Mouse (Mus musculus) neural tube, embryonic 15.5 days (tissue): ENCODE measurements around the gene Nlgn2. TPM values are rescaled to one million over a fixed set of nuclear protein-coding genes. Genes with fewer than 3 reads are reported as not detected.

ENCODE experiments used
- ATAC-seq: fragments of 200-750 bp; cut with Nextera tagmentation; 2 replicates; pipeline ENCODE4 v1.8.0; 2017; ENCODE audit warnings: mild to moderate bottlenecking, moderate TSS enrichment, moderate library complexity; ENCODE audit not compliant: low FRiP score
- H3K27ac ChIP-seq: fragments of 300-500 bp; sonication (generic); replicated peaks from 2 replicates; pipeline ENCODE4 v1.5.1; 2015; ENCODE audit warnings: mild to moderate bottlenecking, inconsistent platforms
- H3K27me3 ChIP-seq: fragments of 300-500 bp; sonication (generic); replicated peaks from 2 replicates; pipeline ENCODE4 v1.6.1; 2015; ENCODE audit warnings: inconsistent platforms
- H3K36me3 ChIP-seq: fragments of 300-500 bp; sonication (generic); 2 replicates; pipeline ENCODE4 v1.6.1; 2015; ENCODE audit warnings: inconsistent platforms
- H3K4me1 ChIP-seq: fragments of 300-500 bp; sonication (generic); 2 replicates; pipeline ENCODE4 v1.6.1; 2015; ENCODE audit warnings: inconsistent platforms
- H3K4me2 ChIP-seq: fragments of 300-500 bp; sonication (generic); 2 replicates; pipeline ENCODE4 v1.6.1; 2015; ENCODE audit warnings: inconsistent platforms, mild to moderate bottlenecking, moderate library complexity
- H3K4me3 ChIP-seq: fragments of 300-500 bp; sonication (generic); replicated peaks from 2 replicates; pipeline ENCODE4 v1.5.1; 2015; ENCODE audit warnings: mild to moderate bottlenecking, inconsistent platforms
- H3K9ac ChIP-seq: fragments of 300-500 bp; sonication (generic); replicated peaks from 2 replicates; pipeline ENCODE4 v1.6.1; 2015; ENCODE audit warnings: mild to moderate bottlenecking, inconsistent platforms
- H3K9me3 ChIP-seq: fragments of 300-500 bp; sonication (generic); replicated peaks from 2 replicates; pipeline ENCODE4 v1.6.1; 2016; ENCODE audit warnings: inconsistent platforms
- WGBS: fragments of 180-500 bp; shearing (Covaris S2); methylation state at CpG from one replicate; pipeline ENCODE4 v1.1.7; 2015; ENCODE audit warnings: mixed read lengths; 5-methylcytosine and 5-hydroxymethylcytosine counted together
- polyA plus RNA-seq: library from polyadenylated mRNA; unstranded; fragments of >200 nt; fragmentation: Nextera tagmentation; extraction: Ambion mirVana; gene quantifications from 2 replicates; pipeline ENCODE4 v1.2.1, GENCODE M21; 2015

The Nlgn2 gene
- polyA plus RNA-seq, 1 experiment from 2014 or later: 21.4 TPM

DNA sequence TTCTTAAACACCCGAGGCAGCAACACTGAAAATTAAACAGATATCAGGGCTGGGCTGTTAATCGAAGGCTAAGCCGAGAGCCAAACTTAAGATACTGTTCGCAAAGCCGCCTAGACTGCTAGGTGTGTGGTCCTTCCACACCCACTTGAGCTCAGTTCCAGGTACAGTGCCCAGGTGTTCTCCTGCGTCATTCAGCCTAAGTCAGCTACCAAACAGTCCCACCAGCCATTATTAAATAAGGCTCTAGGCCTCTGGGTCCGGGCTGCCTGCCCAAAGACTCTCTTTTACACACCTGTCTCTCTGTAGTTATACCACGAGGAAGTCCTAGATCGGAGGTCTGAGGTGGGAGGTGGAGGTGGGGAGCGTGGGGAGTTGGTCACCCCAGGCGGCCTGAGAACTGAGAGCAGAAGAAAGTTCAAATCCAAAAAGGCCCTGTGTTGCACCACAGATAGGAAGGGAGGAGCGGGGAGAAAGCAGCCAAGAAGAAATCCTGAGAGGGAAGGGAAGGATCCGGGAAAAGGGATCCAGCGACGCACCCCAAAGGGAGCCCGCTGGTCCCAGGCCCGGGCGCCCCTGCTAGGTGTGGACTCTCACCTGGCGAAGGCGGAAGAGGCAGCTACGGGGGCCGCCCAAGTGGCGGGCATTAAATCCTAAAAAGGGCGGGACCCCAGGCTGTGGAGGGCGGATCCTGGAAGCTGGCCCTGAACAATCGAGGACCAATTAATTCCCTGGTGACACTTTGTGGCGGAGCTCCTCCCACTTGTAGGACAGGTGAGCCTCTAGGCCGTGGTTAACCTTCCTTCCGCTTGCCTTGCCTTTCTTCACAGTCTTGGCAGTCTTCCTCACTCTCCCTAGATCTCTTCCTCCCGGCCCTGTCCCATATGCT lies 20.8 kb upstream of the Nlgn2 start, which contains the start of gene Tnk1:
Gene Tnk1, minus strand, starts transcription at position 618 of the 886 bp plus-strand sequence.
- ATAC-seq: no peak
- WGBS: 20% methylated on average over 30 of the region's 30 CpGs
- Histone ChIP-seq H3K27ac (no peak within 1 kb of the TSS), H3K9ac (no peak within 1 kb of the TSS), H3K4me1 (peaks cover 6% of the 10 kb centered on the region; the same call in 1 of the 2 replicates), H3K4me2 (no peak within 1 kb of the TSS), H3K36me3 (no peaks in the 10 kb centered on the region), H3K9me3 (no peaks in the 10 kb centered on the region), H3K27me3 (peaks cover 20% of the 10 kb centered on the region), H3K4me3 (no peak within 1 kb of the TSS)

DNA sequence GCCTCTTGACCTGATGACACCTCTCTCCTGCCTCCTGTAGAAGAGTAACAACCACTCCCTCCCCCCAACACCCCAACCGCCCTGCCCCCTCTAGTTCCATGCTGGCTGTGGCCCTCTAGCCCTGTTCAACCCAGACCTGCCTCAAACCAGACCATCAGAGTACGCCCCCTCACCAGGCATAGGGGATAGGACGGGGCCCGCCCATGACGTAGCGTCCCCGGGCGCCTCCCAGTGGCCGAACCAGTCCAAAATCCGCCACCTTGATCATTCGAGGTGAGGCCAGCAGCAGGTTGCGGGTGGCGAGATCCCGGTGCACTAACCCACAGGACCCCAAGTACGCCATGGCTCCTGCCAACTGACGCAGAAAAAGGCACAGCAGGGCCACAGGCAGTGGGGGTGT lies 17.8 kb upstream of the Nlgn2 start:
- Histone ChIP-seq H3K9ac (no peak overlapping the region), H3K36me3 (peaks cover 18% of the 10 kb centered on the region), H3K4me1 (peaks cover 8% of the 10 kb centered on the region), H3K4me3 (no peak overlapping the region), H3K9me3 (no peaks in the 10 kb centered on the region), H3K4me2 (no peak overlapping the region), H3K27me3 (peaks cover 20% of the 10 kb centered on the region), H3K27ac (no peak overlapping the region)
- WGBS: 30% methylated on average over 16 of the region's 16 CpGs
- no peak for ATAC-seq

DNA sequence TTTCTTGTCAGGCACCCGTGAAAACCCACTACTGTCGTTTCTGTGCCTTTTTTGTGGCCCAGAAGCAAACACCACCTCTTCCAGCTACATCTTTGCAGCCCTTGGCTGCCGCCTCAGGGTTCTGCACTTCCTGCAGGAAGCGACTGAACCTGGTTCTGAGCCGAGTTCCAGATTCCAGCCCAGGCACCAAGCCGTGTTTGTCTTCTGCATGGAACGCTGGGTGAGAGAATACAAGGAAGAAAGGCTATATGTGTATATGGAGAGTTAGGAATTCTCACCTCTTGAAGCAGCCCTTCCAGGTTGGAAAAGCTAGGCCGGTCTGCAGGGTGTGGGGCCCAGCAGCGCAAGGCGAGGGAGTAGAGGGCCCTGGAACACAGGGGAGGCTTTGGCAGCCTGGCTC lies 17.1 kb upstream of the Nlgn2 start:
- Histone ChIP-seq H3K4me3 (no peak overlapping the region), H3K4me1 (peaks cover 10% of the 10 kb centered on the region), H3K27ac (no peak overlapping the region), H3K36me3 (peaks cover 24% of the 10 kb centered on the region), H3K9me3 (no peaks in the 10 kb centered on the region), H3K9ac (no peak overlapping the region), H3K27me3 (peaks cover 20% of the 10 kb centered on the region), H3K4me2 (no peak overlapping the region)
- 92% methylated on average over 10 of the region's 10 CpGs for WGBS
- ATAC-seq: no peak

DNA sequence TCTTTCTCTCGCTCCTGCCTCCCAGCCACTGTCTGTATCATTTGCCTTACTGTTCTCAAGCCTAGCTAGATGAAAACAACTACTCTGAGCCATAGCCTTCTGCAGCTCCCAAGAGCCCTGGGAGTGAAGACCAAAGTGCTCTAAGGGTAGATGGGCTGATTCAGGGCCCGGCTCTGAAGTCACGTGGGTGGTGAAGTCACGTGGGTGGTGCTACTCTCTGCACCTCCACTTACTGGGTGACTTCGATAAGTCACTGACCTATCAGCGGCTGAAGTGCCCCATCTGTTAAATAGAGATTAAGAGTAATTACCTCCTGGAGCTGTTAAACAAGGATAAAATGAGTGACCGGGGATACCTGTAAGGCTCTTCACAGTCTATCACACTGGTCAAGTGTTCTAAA lies 16.4 kb upstream of the Nlgn2 start:
- Histone ChIP-seq H3K27ac (no peak overlapping the region), H3K36me3 (peaks cover 31% of the 10 kb centered on the region), H3K9me3 (no peaks in the 10 kb centered on the region), H3K27me3 (peaks cover 16% of the 10 kb centered on the region), H3K4me2 (no peak overlapping the region), H3K4me1 (peaks cover 10% of the 10 kb centered on the region), H3K4me3 (no peak overlapping the region), H3K9ac (no peak overlapping the region)
- WGBS: 74% methylated on average over 7 of the region's 7 CpGs
- ATAC-seq: no peak

DNA sequence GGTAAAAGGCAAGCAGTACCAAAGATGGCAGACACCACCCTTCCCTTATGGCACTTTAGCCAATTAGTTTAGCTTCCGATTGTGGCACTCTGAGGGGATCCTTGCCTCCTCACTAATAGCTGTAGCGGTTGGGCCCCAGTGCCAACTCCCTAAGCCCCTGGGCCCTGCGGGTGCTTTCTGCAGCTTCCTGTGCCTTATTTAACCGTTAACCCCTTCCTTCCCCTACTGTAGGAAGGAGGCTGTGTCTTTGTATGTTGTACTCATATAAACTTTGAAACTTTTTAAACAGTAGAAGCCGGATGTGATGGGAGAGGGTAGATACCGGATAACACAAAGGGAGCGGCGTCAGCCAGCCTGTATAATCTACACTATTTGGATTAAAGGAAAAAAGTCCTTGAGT lies 13.2 kb upstream of the Nlgn2 start:
- 73% methylated on average over 8 of the region's 8 CpGs for WGBS
- peaks cover 40% of the 10 kb centered on the region for H3K36me3 ChIP-seq
- ATAC-seq: no peak
- H3K27ac ChIP-seq: no peak overlapping the region
- H3K4me1 ChIP-seq: peaks cover 31% of the 10 kb centered on the region
- no peaks in the 10 kb centered on the region for H3K9me3 ChIP-seq
- H3K9ac ChIP-seq: no peak overlapping the region
- H3K4me2 ChIP-seq: no peak overlapping the region
- no peaks in the 10 kb centered on the region for H3K27me3 ChIP-seq
- no peak overlapping the region for H3K4me3 ChIP-seq

DNA sequence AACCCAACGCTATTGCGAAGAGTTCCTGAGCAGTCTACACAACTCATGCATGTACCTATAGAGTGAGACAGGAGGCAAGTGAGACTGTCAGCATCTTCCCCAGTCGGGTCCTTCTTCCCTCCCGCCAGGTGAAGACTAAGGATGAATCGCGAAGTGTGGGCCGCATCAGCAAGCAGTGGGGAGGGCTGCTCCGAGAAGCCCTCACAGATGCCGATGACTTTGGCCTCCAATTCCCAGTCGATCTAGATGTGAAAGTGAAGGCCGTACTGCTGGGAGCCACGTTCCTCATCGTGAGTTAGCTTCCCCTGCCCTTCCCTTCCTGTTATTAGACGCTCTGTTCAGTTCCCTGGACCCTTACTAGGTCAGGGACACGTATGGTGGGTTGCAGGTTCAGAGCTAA lies 12.3 kb upstream of the Nlgn2 start:
- H3K9ac ChIP-seq: no peak overlapping the region
- H3K27ac ChIP-seq: no peak overlapping the region
- H3K9me3 ChIP-seq: no peaks in the 10 kb centered on the region
- H3K4me3 ChIP-seq: no peak overlapping the region
- WGBS: 92% methylated on average over 15 of the region's 15 CpGs
- peaks cover 40% of the 10 kb centered on the region for H3K36me3 ChIP-seq
- ATAC-seq: no peak
- peaks cover 33% of the 10 kb centered on the region for H3K4me1 ChIP-seq
- no peak overlapping the region for H3K4me2 ChIP-seq
- H3K27me3 ChIP-seq: no peaks in the 10 kb centered on the region

DNA sequence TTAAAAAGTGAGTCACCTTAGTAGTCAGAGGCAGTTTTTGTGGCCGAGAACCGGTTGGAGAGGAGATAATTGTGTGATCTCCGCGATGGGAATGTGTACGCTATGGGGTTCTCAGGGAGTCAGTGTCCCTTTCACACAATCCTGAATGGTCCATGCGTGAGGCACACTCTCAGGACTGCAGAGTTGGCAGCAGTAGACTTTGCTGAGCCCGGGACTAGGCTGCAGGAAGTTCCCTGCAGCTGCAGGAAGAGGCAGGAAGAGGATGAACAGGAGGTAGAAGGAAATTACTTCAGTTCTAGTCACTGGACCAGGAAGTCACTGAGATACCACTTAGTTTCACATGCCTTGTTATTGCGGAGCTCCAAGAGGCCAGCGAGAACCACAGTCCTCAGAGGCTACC lies 11.5 kb upstream of the Nlgn2 start:
- Histone ChIP-seq H3K9me3 (no peaks in the 10 kb centered on the region), H3K36me3 (peaks cover 40% of the 10 kb centered on the region), H3K27me3 (no peaks in the 10 kb centered on the region), H3K4me3 (no peak overlapping the region), H3K4me1 (peaks cover 33% of the 10 kb centered on the region), H3K9ac (no peak overlapping the region), H3K4me2 (no peak overlapping the region), H3K27ac (no peak overlapping the region)
- 90% methylated on average over 9 of the region's 9 CpGs for WGBS
- no peak for ATAC-seq

DNA sequence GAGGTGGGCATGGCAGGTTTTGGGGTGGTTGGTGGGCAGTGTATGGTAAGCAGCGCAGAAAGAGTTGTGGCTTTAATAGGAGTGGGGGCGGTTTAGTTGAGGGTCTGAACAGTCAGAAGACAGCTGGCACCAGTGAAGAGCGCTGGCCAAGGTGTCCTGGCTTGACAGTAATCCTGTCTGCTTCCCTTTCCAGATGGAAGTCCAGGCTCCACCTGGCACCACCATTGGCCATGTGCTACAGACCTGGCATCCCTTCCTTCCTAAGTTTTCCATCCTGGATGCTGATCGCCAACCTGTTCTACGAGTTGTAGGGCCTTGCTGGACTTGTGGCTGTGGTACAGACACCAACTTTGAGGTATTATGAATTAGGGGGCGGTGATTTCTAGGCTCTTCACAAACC lies 10.4 kb upstream of the Nlgn2 start:
- 95% methylated on average over 6 of the region's 6 CpGs for WGBS
- ATAC-seq: no peak
- Histone ChIP-seq H3K9ac (peak overlapping the region; percentile 81; the same call in 1 of the 2 replicates), H3K36me3 (peaks cover 40% of the 10 kb centered on the region), H3K27ac (no peak overlapping the region), H3K4me2 (peak overlapping the region; percentile 85), H3K4me1 (peaks cover 33% of the 10 kb centered on the region), H3K27me3 (no peaks in the 10 kb centered on the region), H3K9me3 (no peaks in the 10 kb centered on the region), H3K4me3 (peak overlapping the region; percentile 66)

DNA sequence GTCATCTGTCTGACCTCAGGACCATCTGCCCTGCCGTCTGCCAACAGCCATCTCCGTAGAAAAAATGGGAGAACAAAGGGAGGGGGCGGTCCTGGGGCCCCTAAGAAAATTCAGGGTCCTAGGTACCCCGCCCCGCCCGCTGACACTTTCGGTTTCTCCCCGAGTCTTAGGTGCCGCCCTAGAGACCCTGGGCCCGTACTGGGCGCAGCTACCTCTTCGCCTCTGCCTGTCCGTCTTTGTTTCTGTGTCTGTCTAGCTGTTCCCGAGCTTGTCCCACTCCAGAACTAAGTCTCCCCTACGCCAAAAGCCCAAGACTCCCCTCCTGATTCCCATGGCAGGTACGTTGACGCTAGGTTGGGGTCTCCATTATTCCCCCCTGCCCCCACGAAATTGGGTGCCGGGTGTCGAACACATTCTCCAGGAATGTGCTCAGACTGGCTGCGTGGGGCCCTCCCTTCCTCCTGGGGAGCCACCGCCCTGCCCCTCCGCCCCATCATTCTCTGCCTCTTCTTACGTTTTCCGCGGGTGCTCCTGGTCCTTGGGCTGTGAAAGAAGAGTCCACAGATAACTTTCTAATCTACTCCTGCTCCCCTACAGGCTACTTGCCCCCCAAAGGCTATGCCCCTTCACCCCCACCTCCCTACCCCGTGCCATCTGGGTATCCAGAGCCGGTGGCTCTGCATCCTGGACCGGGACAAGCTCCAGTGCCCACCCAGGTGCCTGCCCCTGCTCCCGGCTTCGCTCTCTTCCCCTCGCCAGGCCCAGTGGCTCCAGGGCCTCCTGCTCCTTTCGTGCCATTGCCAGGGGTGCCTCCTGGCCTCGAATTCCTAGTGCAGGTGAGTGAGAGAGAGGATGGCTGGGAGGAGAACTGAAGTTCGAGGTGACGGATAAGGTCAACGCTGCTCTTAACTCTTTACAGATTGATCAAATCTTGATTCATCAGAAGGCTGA lies 9.4 kb upstream of the Nlgn2 start:
- 11% methylated on average over 34 of the region's 37 CpGs for WGBS
- Histone ChIP-seq H3K4me3 (peak overlapping the region; percentile 66), H3K27ac (peak overlapping the region; percentile 93), H3K4me2 (peak overlapping the region; percentile 85), H3K4me1 (peaks cover 33% of the 10 kb centered on the region), H3K36me3 (peaks cover 38% of the 10 kb centered on the region), H3K9me3 (no peaks in the 10 kb centered on the region), H3K9ac (peak overlapping the region; percentile 81), H3K27me3 (no peaks in the 10 kb centered on the region)
- peak; percentile 45 for ATAC-seq

DNA sequence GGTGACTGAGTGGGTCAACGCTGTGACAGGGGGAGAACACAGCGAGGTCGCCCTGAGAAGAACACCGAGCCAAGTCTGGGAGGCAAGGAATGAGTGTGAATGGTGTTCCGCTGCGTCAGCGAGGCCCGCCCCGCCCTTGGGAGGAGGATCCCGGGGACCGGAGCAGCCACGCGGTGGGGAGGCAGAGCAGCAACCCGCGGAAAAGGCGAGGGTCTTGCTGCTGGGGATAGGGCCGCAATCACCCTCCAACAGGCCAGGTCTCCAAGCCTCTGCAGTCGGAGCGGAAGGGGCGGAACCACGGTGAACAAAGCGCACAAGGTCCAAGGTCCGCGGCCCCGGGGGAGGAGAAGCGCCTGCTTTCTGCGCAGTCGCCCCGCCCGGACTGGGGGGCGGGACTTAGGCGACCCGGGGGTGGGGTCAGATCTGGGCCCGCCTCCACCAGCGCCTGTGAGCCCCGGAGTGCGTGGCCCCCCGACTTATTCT lies 8.7 kb upstream of the Nlgn2 start, which contains the start of gene Plscr3:
Gene Plscr3, plus strand, starts transcription at position 179 of the 483 bp plus-strand sequence.
- Histone ChIP-seq H3K36me3 (peaks cover 32% of the 10 kb centered on the region), H3K4me1 (peaks cover 33% of the 10 kb centered on the region), H3K4me2 (peak within 1 kb of the TSS; percentile 85), H3K9ac (peak within 1 kb of the TSS; percentile 81), H3K27me3 (no peaks in the 10 kb centered on the region), H3K9me3 (no peaks in the 10 kb centered on the region), H3K4me3 (peak within 1 kb of the TSS; percentile 66), H3K27ac (peak within 1 kb of the TSS; percentile 93)
- ATAC-seq: peak; percentile 95
- 0% methylated on average over 36 of the region's 38 CpGs for WGBS

DNA sequence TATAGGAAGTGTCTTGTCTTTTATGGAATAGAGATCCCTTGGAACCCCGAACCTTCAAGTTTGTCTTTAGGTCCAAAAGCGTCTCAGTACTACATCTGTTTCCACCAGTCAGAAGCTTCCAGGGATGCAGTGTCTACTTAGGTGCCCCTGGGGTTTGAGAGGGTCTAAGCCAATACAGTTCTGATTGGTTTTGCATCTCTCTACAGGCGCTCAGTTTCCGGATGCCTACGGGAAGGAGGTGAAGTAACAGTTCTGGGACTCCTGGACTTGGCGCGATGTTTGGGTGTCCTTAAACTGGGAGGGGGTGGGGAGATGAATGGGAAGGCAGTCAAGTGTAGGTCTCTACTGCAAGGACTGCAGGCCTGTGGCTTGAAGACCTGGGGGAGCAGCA lies 1.1 kb upstream of the Nlgn2 start:
- Histone ChIP-seq H3K4me3 (peak overlapping the region; percentile 89), H3K4me2 (peak overlapping the region; percentile 94), H3K9me3 (no peaks in the 10 kb centered on the region), H3K27ac (peak overlapping the region; percentile 89), H3K27me3 (no peaks in the 10 kb centered on the region), H3K9ac (peak overlapping the region; percentile 56), H3K36me3 (peaks cover 1% of the 10 kb centered on the region; the same call in 1 of the 2 replicates), H3K4me1 (peaks cover 35% of the 10 kb centered on the region)
- WGBS: 2% methylated on average over 7 of the region's 7 CpGs
- ATAC-seq: no peak
